Mouse (Mus musculus): ENCODE results near the gene Ssh2.

DNA sequence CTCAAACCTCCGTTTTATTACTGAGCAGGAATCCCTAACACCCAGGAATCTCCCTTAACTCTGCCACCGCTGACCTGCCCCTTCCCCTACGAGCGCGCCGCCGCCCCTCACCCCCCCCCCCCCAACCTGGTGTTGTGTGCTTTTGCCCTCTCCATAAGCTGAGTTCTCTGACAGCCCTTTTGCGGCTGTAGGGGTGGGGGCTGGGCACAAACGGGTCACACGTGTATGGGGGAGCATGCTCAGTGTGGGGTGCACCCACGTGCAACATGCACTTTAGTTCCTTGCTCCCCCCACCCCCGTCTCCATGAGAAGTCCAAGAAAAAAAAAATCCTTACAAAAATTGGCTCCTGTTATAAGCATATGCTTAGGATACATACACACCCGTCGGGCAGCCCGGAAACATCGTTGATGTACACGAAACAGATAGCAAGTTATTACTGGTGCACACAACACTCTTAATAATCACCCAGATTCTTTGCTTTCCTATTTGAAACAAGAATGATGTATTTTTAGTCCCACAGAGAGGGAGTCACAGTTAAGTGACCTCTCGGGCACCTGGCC is 276.3 kb downstream of the Ssh2 start:
- peak; percentile 20; the same call in 1 of the 2 replicates for TF ChIP-seq POLR2A (IDR thresholded peaks at IDR 0.05; ENCODE audit: low read depth, low read length)
- no peak for TF ChIP-seq CTCF (IDR thresholded peaks at IDR 0.05; ENCODE audit: borderline replicate concordance, insufficient read depth, low read length)
